Mouse (Mus musculus): ENCODE measurements around the gene Sgf29. TPM values are rescaled to one million over a fixed set of nuclear protein-coding genes. Genes with fewer than 3 reads are reported as not detected.

The Sgf29 gene
- polyA plus RNA-seq, 1 experiment: 45.5 TPM

DNA sequence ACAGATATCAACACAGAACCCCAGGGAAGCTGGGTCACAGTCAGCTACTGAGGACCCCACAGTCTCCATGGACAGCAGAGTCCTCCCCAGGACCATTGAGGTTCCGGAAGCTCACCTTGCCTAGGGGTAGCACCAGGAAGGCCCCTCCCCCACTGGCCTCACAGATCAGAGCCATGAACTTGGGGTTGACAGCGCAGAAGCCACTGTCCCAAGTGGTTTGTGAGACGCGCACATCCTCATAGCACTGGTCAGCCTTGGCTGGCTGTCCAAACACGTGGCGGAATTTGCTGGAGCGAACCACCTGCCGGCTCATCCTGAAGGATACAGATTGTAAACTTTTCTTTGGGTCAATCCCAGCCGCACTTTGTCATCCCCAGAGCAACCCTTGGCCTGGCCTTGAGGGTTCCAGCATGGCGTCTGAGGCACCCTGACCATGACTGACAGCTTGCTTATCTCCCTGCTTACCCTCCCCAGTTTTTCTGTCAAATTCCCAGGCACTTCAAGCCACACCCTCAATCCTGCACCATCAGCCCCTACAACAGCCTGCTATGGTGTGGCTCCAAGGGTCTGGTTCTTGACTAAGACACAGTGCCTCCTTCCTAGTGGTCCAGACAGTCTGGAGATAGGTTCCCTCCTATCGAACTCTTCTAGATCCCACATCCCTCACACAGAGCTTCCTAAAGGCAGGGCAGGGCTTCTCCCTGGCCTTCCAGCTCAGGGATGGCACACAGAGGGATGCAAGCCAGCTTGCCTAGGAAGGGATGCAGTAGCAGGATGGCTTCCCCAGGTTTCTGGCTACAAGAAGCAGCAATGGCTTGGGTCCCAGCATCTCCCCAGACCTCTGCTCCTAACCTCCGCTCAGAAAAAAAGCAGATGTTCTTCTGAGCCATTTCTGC is 54.0 kb downstream of the Sgf29 start:
- TF ChIP-seq POLR2A (IDR thresholded peaks at IDR 0.05; ENCODE audit: borderline replicate concordance, insufficient read depth, low read length) (no peak), CTCF (IDR thresholded peaks at IDR 0.05; ENCODE audit: borderline replicate concordance, insufficient read depth, low read depth, low read length) (no peak)
- 26% methylated on average over 12 of the region's 12 CpGs for WGBS
- Histone ChIP-seq H3K4me3 (replicated peaks; ENCODE audit: insufficient read depth, low read depth, low read length) (peak overlapping the region; percentile 80), H3K27me3 (ENCODE audit: control insufficient read depth, insufficient read depth, low read length) (no peaks in the 10 kb centered on the region), H3K4me1 (ENCODE audit: control insufficient read depth, insufficient read depth, low read length) (peaks cover 26% of the 10 kb centered on the region), H3K27ac (ENCODE audit: insufficient read depth, low read length) (peak overlapping the region; percentile 64)
- peak; percentile 48 to 62 for DNase-seq

DNA sequence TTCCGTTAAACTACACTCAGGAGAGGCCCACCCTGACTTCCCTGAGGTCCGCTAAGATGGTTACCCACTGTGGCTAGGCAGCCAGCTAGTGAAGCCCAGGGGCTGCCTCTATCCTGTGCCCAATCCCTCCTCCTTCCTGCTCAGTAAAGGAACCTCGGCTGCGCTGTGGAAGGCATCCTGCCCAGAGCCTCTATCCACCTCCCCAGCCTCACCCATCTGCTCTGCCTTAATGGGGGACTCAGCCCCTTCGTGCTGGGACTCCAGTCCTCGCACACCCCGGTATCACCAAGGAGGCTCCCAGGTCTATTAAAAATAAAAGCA is 54.6 kb downstream of the Sgf29 start:
- peak; percentile 56 to 71 for DNase-seq
- Histone ChIP-seq H3K4me3 (replicated peaks; ENCODE audit: insufficient read depth, low read depth, low read length) (peak overlapping the region; percentile 80), H3K4me1 (ENCODE audit: control insufficient read depth, insufficient read depth, low read length) (peaks cover 26% of the 10 kb centered on the region), H3K27me3 (ENCODE audit: control insufficient read depth, insufficient read depth, low read length) (no peaks in the 10 kb centered on the region), H3K27ac (ENCODE audit: insufficient read depth, low read length) (peak overlapping the region; percentile 64)
- TF ChIP-seq POLR2A (IDR thresholded peaks at IDR 0.05; ENCODE audit: borderline replicate concordance, insufficient read depth, low read length) (peak; percentile 36; the same call in 1 of the 2 replicates), CTCF (IDR thresholded peaks at IDR 0.05; ENCODE audit: borderline replicate concordance, insufficient read depth, low read depth, low read length) (no peak)
- WGBS: 3% methylated on average over 7 of the region's 7 CpGs

DNA sequence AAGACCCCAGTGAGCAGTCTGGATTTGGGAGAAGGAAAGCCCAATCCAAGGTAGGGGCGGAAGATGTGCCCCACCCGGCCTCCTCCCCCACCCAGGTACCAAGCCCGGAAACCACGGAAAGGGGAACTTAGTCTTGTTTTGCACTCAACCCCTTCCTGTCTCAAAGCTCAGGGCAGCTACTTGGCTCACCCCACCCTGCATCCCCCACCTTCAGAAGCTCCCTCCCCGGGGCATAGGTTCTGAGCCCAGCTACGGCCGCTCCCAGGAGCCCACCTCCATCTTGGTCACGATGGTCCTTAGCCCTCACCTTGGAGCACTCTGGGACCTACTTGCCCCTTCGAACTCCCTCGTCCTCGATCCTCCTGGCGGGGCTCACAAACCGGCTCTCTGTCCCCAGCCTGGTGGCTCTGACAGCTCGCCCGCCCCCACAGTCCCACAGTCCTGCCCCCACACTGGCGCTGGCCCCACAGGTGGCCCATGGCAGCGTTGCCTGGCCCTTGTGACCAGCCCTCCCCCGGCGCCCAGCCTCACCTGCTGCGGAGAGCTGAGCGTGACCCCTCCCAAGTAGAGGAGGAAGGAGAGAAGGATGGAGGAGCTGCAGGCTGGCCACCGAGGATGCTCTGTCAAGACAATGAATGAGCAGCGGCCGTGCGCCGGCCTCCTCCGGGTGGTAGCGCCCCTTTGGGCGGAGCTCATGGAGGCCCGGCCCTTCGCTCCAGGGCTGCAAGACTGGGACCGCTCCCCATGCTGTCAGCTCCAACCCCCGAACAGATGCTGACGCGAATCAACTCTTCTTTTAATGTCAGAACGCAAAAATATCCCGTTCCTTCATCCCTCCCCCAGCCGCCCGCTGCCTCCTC is 55.2 kb downstream of the Sgf29 start:
- under 1% methylated on average over 39 of the region's 39 CpGs for WGBS
- Histone ChIP-seq H3K4me3 (replicated peaks; ENCODE audit: insufficient read depth, low read depth, low read length) (peak overlapping the region; percentile 80), H3K4me1 (ENCODE audit: control insufficient read depth, insufficient read depth, low read length) (peaks cover 26% of the 10 kb centered on the region), H3K27me3 (ENCODE audit: control insufficient read depth, insufficient read depth, low read length) (no peaks in the 10 kb centered on the region), H3K27ac (ENCODE audit: insufficient read depth, low read length) (peak overlapping the region; percentile 64)
- DNase-seq: peak; percentile 90 to 92
- peak; percentile 81; the same call in 1 of the 2 replicates for TF ChIP-seq POLR2A (IDR thresholded peaks at IDR 0.05; ENCODE audit: borderline replicate concordance, insufficient read depth, low read length)
- TF ChIP-seq CTCF (IDR thresholded peaks at IDR 0.05; ENCODE audit: borderline replicate concordance, insufficient read depth, low read depth, low read length): no peak

DNA sequence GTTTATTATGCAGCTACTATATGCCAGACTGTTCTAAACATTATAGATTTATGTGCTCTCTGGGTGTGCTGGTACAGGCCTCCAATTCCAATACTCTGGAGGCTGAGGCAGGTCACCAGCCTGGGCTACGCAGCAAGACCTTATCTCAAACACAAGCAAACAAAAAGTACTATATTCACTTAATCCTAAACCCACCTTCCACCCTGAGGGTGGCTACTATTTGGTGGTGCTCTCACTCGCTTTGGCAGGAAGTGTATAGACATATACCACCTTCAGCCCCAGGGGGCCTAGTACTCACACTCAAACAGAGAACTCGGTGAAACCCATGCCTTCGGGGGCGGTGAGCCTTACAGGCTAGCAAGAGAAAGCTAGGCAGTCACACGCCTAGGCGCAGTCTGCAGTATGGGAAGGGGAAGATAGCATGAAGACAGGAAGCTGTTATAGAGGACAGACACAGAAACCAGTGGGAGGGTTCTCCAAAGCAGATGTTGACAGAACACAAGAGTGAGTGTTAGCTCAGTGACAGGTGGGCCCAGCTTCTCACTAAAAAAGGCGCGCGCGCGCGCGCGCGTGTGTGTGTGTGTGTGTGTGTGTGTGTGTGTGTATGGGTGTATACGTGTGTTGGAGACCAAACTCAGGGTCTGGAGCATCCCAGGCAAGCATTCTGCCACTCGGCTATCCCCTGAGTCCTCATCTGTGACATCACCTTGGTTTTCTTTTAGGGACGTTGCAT is 58.5 kb downstream of the Sgf29 start, which contains the start of gene Coro1a:
Gene Coro1a, minus strand, starts transcription at position 346 of the 733 bp plus-strand sequence.
- TF ChIP-seq POLR2A (IDR thresholded peaks at IDR 0.05; ENCODE audit: borderline replicate concordance, insufficient read depth, low read length) (no peak), CTCF (IDR thresholded peaks at IDR 0.05; ENCODE audit: borderline replicate concordance, insufficient read depth, low read depth, low read length) (no peak)
- no peak for DNase-seq
- WGBS: 90% methylated on average over 19 of the region's 19 CpGs

DNA sequence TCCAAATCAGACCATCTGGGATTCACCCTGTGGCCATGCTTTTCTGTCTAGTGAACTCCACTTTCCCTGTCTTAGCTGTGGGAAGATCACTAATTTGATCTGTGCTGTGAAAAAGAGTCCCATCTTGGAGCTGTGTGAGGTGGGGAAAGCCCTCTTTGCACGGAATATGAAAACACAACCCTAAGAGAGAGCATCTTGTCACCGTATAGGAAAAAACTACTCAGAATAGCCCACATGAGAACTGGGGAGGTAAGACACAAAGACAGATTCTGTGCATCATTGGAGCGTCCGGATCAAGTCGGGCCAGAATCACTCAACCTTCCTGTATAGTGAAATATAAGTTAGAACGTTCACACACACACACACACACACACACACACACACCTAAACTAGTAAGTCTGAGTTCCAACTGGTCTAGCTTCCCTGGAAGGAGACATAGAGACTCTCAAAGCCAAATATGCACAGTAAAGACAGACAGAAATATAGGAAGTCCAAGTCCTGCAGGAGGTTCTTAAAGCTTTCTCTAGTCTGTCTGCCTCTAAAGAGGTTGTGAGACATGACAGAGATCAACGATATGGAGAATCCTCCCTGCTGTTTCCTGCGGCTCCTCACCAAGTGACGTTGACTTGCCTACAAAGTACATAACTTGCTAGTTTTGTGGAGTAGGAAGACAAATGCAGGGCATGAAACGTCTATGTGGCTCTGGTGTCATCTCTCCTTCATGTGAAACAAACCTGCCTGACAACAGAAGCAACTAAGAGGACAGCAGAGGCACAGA is 59.3 kb downstream of the Sgf29 start:
- TF ChIP-seq POLR2A (IDR thresholded peaks at IDR 0.05; ENCODE audit: borderline replicate concordance, insufficient read depth, low read length) (no peak), CTCF (IDR thresholded peaks at IDR 0.05; ENCODE audit: borderline replicate concordance, insufficient read depth, low read depth, low read length) (no peak)
- Histone ChIP-seq H3K27me3 (ENCODE audit: control insufficient read depth, insufficient read depth, low read length) (no peaks in the 10 kb centered on the region), H3K4me1 (ENCODE audit: control insufficient read depth, insufficient read depth, low read length) (no peaks in the 10 kb centered on the region), H3K27ac (ENCODE audit: insufficient read depth, low read length) (no peak overlapping the region), H3K4me3 (replicated peaks; ENCODE audit: insufficient read depth, low read depth, low read length) (no peak overlapping the region)
- DNase-seq: no peak
- 78% methylated on average over 10 of the region's 10 CpGs for WGBS

More for the DNA sequence above, 58.5 kb downstream of the Sgf29 start, which contains the start of gene Coro1a:
- Histone ChIP-seq H3K27ac (ENCODE audit: insufficient read depth, low read length) (no peak within 1 kb of the TSS), H3K27me3 (ENCODE audit: control insufficient read depth, insufficient read depth, low read length) (no peaks in the 10 kb centered on the region), H3K4me1 (ENCODE audit: control insufficient read depth, insufficient read depth, low read length) (peaks cover 4% of the 10 kb centered on the region), H3K4me3 (replicated peaks; ENCODE audit: insufficient read depth, low read depth, low read length) (no peak within 1 kb of the TSS)

DNA sequence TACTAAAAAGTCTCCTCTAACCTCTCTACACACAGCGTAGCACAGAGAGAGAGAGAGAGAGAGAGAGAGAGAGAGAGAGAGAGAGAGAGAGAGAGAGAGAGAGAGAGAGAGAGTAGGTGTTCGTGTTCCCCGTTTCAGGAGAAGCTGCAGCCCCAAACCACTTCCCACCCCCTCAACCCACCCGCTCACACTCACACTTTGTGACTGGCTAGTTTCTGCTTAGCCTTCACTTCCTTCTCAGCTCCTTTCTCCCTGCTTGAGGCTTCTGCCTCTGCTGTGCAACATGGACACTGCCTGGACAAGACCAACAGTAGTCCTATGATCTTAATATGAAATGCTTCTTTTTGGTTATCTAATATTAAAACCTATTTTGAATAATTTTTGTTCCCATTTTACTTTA is 61.2 kb downstream of the Sgf29 start:
- Histone ChIP-seq H3K27me3 (ENCODE audit: control insufficient read depth, insufficient read depth, low read length) (no peaks in the 10 kb centered on the region), H3K4me1 (ENCODE audit: control insufficient read depth, insufficient read depth, low read length) (no peaks in the 10 kb centered on the region), H3K27ac (ENCODE audit: insufficient read depth, low read length) (no peak overlapping the region), H3K4me3 (replicated peaks; ENCODE audit: insufficient read depth, low read depth, low read length) (no peak overlapping the region)
- no peak for DNase-seq
- no peak for TF ChIP-seq CTCF (IDR thresholded peaks at IDR 0.05; ENCODE audit: borderline replicate concordance, insufficient read depth, low read depth, low read length)
- no peak for TF ChIP-seq POLR2A (IDR thresholded peaks at IDR 0.05; ENCODE audit: borderline replicate concordance, insufficient read depth, low read length)
- 66% methylated on average over 4 of the region's 4 CpGs for WGBS
